Mouse (Mus musculus): ENCODE results near the gene Akr1c20.

The Akr1c20 gene

DNA sequence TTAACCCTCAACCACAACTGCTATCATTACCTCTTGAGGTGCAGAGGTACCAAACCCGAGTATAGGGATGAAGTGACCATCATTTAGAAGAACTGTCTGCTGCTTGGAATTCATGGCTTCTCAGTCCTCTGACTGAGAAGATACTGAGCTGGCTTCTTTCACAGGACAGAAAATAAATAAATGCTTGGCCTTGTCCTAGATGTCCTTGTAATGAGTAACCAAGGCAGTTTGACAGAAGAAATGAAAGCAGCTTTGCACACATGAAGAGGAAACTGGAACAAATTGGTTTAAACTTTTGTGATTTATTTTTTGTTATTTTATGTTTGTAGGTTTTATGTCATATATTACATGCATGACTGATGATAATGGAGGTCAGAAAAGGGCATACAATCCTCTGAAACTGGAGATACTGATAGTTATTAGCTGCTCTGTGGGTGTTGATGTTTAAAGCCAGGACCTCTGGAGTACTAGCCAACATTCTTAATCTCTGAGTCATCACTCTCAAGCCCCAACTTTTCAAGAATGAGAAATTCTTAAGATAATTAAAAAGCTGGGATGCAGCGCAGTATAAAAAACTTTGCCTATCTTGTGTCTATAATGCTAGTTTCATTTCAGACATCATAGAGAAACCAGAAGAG, at the start of gene Akr1c20:
Gene Akr1c20 (minus strand): TSS at position 145 of the 638 bp plus-strand sequence.
- no peak for DNase-seq

- no peak for DNase-seq
Measured at GRCm38 (mm10) chr13:4565996-4566395, 42.9 kb upstream of the Akr1c20 start.

DNA sequence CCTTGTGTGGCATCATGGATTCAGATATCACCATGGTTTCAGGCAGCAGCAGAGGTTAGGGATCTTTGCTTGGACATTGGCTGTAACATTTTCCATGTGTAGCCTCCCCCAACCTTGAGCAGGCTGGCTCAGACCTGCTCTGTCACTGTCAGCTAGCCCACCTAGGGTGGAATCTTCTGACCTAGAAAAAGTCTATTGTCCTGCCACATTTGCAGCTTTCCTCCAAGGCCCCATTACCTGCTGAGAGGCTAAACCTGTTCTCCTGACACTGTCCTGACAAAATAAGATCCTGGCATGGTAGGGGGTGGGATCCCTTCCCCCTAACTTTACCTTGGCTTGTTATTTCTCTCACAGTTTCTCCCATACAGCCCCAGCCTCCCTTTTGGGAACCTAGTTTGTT, 37.4 kb upstream of the Akr1c20 start:
- no peak for DNase-seq

DNA sequence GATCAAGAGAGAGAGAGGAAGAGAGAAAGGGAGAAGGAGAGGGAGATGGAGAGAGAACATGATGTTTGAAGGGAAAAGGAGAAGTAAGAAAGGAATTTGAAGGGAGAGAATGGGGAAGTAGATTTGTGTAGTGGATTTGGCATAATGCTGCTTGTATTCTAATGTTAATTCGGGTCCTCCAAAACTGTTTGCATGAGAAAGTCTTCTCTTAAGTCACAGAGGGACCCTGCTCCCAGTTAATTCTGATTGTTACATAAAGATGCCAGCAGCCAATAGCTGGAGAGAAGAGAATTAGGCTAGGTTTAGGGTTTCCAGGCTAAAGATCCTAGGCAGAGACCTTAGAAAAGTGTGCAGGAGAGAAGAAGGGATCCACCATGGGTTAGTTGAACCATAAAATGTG, 36.0 kb upstream of the Akr1c20 start:
- no peak for DNase-seq

DNA sequence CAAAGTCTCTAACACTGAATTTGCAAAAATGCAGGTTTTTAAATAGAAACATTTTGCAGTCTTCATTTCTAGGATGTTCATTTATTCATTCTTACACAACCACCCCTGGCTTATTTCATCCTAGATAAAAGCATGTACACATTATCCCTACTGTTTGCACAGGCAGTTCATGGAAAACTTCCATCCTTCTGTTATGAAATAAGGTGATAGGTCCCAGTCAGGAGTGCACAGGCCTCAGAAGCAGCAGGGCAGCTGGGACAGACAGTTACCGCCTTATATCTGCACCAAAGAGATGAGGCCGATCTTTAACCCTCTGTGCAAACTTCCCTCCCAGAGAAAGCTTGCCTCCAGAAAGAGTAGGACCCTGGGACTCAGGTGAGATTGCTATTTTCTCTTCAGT, 8.3 kb downstream of the Akr1c20 start:
- DNase-seq: no peak

DNA sequence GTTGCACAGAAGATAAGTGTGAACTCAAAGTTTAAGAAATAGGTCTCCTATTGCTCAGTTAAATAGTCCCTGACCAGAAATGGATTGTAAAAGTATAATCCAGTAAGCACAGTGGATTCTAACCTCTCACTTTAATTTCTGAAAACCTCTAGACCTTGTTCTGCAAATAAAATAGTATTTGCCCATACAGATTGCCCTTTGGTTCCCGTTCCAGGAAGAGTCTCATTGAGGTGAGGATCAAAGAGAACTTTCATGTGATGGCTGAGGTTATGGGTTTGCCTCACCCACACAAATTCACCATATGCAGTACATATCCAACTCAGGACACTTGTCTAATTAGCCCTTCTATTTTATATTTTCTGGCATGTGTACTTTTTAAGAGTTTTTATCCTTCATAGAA, 55.2 kb downstream of the Akr1c20 start:
- DNase-seq: no peak

GRCm38 (mm10) chr13:4465641-4466040, 57.5 kb downstream of the Akr1c20 start:
- no peak for DNase-seq

Measured in kidney, postnatal 25 days (tissue).